Mouse (Mus musculus): Measurements from ENCODE around the gene Furin. TPM values are rescaled to one million over a fixed set of nuclear protein-coding genes. Genes with fewer than 3 reads are reported as not detected.
A peak's percentile ranks its signal among the peaks of the same experiment; 100 is the strongest.

The Furin gene
- total and polyA plus RNA-seq, 3 experiments = 1.5 to 20.9 (median 13.5) TPM

DNA sequence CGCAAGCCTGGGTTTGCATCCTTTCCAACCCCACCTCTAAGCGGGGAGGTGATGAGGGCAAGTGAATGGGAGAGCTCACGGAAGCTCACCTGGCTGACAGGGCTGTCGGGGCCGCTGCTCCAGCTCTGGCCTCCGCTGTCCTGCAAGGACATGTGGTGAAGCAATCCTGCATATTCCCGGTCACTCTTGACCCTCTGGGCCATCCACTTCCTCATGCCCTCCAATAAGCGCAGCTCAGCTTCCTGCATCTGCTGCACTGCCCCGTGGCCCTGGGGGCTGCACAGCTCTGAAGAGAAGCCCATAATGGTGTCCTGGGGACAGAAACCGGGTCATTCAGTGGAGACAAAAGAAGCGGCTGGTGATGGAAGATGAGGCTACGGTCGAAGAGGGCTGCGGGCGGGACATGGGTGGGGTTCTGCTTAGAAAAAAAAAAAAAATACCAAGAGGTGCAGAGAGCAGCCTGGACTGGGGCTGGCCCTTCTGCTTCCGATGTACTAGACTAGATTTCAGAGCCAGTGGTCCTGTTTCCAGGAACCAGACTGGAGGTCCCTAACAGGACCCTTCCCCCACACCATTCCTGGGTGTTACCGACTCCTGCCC, 18.1 kb downstream of the Furin start:
- H3K9ac ChIP-seq (ENCODE audit: insufficient read depth, low read depth) = peak overlapping the region; percentile 37
- in situ Hi-C loops (cut with MboI; ENCODE audit: low pct_ligation_motif_present, low pct_unique_long_range_greater_than_20kb, low sequenced_read_pairs) (loop anchor here (5.0 to 25.0 kb wide), 2 partner anchors 195 to 450 kb away; partner anchors contain the start of gene Iqgap1), dilution Hi-C loops (cut with MboI; ENCODE audit: extremely low pct_ligation_motif_present, extremely low pct_unique_long_range_greater_than_20kb, low sequenced_read_pairs) (loop anchor here (25.0 kb wide), 1 partner anchor 175 kb away; no protein-coding TSS in a partner anchor)
- peak overlapping the region; percentile 68 for H3K4me2 ChIP-seq (ENCODE audit: insufficient read depth, low read depth, poor library complexity, severe bottlenecking)
- peaks cover 43 to 60% of the 10 kb centered on the region in 2 experiments for H3K36me3 ChIP-seq (replicated peaks in 1 of 2; ENCODE audit: control insufficient read depth in 1 of 2, insufficient read depth in 1 of 2, low read length in 1 of 2)
- H3K4me3 ChIP-seq (replicated peaks in 1 of 3; ENCODE audit: low read depth in 2 of 3, low read length in 2 of 3, poor library complexity in 1 of 3) = peak overlapping the region; percentile 47 to 57 (median 47)
- TF ChIP-seq ELF1 (IDR thresholded peaks at IDR 0.05; ENCODE audit: low read depth, low read length) = 0 out of 2 replicates have a peak, but pooled peaks have one; percentile 23
- 0 out of 2 replicates have a peak, but pooled peaks have one; percentile 1 for TF ChIP-seq BHLHE40 (IDR thresholded peaks at IDR 0.05; ENCODE audit: low read depth, low read length)
- peak; percentile 67 for TF ChIP-seq ZNF384 (IDR thresholded peaks at IDR 0.05; ENCODE audit: low read depth, low read length)
- TF ChIP-seq TBP (conservative IDR thresholded peaks at IDR 0.05; ENCODE audit: low read depth, low read length) = no peak
- H3K27ac ChIP-seq (ENCODE audit: insufficient read depth, low read depth) = peak overlapping the region; percentile 46; the same call in 1 of the 2 replicates
- DNase-seq (ENCODE audit: extremely low read depth) = peak; percentile 22
- no peaks in the 10 kb centered on the region for H3K79me2 ChIP-seq (replicated peaks; ENCODE audit: control insufficient read depth, extremely low read depth, insufficient read depth, poor library complexity, severe bottlenecking)
- H3K9me3 ChIP-seq (replicated peaks; ENCODE audit: low read length) = no peaks in the 10 kb centered on the region
- H3K4me1 ChIP-seq (ENCODE audit: control insufficient read depth in 1 of 2, insufficient read depth in 2 of 2) = peaks cover 3 to 28% of the 10 kb centered on the region in 2 experiments; a peak in 3 of 4 replicates
- H3K27me3 ChIP-seq (replicated peaks) = no peaks in the 10 kb centered on the region

DNA sequence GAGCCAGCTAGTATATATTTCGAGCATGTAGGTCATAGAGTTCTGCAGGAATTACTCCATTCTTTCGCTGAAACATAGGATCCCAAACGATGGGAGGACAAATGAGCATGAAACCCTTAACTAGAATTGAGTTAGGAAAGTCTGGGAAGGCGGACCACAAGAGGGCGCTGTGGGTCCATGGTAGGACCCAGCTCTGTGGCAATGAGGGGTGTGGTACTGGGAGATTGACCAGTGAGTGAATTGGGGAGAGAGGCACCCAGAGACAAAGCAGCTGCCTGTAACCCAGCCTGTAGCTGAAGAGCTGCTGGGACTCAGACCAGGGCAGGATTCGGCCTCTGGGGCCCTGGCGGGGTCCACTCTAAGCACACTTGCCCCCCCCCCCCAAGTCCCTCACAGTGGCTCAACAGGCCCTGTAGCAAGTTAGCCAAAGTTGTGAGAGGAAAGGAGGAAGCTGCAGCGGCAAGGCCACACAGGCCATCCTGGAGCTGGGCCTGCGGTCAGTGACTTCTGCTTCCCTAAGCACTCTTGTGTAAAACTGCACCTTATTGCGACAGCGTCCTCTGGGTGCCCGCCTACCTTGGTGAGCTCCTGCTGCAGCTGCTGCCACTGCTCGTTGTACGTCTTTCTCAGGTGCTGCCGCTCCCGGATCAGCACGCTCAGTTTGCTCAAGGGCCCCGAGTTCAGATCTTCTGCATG, 18.9 kb downstream of the Furin start:
- Histone ChIP-seq H3K27me3 (replicated peaks) (no peaks in the 10 kb centered on the region), H3K9me3 (replicated peaks; ENCODE audit: low read length) (no peaks in the 10 kb centered on the region), H3K4me2 (ENCODE audit: insufficient read depth, low read depth, poor library complexity, severe bottlenecking) (peak overlapping the region; percentile 68), H3K4me1 (ENCODE audit: control insufficient read depth in 1 of 2, insufficient read depth in 2 of 2) (peaks cover 3 to 28% of the 10 kb centered on the region in 2 experiments; a peak in 3 of 4 replicates), H3K36me3 (replicated peaks in 1 of 2; ENCODE audit: control insufficient read depth in 1 of 2, insufficient read depth in 1 of 2, low read length in 1 of 2) (peaks cover 41 to 60% of the 10 kb centered on the region in 2 experiments), H3K27ac (ENCODE audit: insufficient read depth, low read depth) (peak overlapping the region; percentile 46; the same call in 1 of the 2 replicates), H3K79me2 (replicated peaks; ENCODE audit: control insufficient read depth, extremely low read depth, insufficient read depth, poor library complexity, severe bottlenecking) (no peaks in the 10 kb centered on the region), H3K9ac (ENCODE audit: insufficient read depth, low read depth) (peak overlapping the region; percentile 37; the same call in 1 of the 2 replicates), H3K4me3 (replicated peaks in 1 of 3; ENCODE audit: low read depth in 2 of 3, low read length in 2 of 3, poor library complexity in 1 of 3) (peak overlapping the region; percentile 47 to 57 (median 47))
- dilution Hi-C loops (cut with MboI; ENCODE audit: extremely low pct_ligation_motif_present, extremely low pct_unique_long_range_greater_than_20kb, low sequenced_read_pairs) (loop anchor here (25.0 kb wide), 1 partner anchor 176 kb away; no protein-coding TSS in a partner anchor), in situ Hi-C loops (cut with MboI; ENCODE audit: low pct_ligation_motif_present, low pct_unique_long_range_greater_than_20kb, low sequenced_read_pairs) (loop anchor here (5.0 to 25.0 kb wide), 2 partner anchors 196 to 451 kb away; partner anchors contain the start of gene Iqgap1)
- DNase-seq (ENCODE audit: extremely low read depth) = peak; percentile 87
- peak; percentile 55 for TF ChIP-seq ZC3H11A (IDR thresholded peaks at IDR 0.05; ENCODE audit: low read depth, low read length)
- TF ChIP-seq SIN3A (IDR thresholded peaks at IDR 0.05; ENCODE audit: low read length) = peak; percentile 50; the same call in 1 of the 2 replicates
- no peak for TF ChIP-seq E2F4 (IDR thresholded peaks at IDR 0.05; ENCODE audit: insufficient replicate concordance, low read depth, low read length)
- 0 out of 2 replicates have a peak, but pooled peaks have one; percentile 28 for TF ChIP-seq ZMIZ1 (IDR thresholded peaks at IDR 0.05; ENCODE audit: low read depth, low read length)
- TF ChIP-seq MAZ (IDR thresholded peaks at IDR 0.05; ENCODE audit: low read depth, low read length) = 0 out of 2 replicates have a peak, but pooled peaks have one; percentile 18
- peak; percentile 83 to 97 for TF ChIP-seq CTCF (conservative IDR thresholded peaks at IDR 0.05 in 1 of 2, IDR thresholded peaks at IDR 0.05 in 1 of 2; ENCODE audit: low read depth in 2 of 2, low read length in 2 of 2)
- peak; percentile 99 for TF ChIP-seq RAD21 (IDR thresholded peaks at IDR 0.05; ENCODE audit: low read depth, low read length)
- TF ChIP-seq EP300 (IDR thresholded peaks at IDR 0.05; ENCODE audit: low read length) = no peak
- TF ChIP-seq BHLHE40 (IDR thresholded peaks at IDR 0.05; ENCODE audit: low read depth, low read length) = 0 out of 2 replicates have a peak, but pooled peaks have one; percentile 8
- no peak for TF ChIP-seq ZNF384 (IDR thresholded peaks at IDR 0.05; ENCODE audit: low read depth, low read length)
- TF ChIP-seq MXI1 (IDR thresholded peaks at IDR 0.05; ENCODE audit: low read depth, low read length) = peak; percentile 51; the same call in 1 of the 2 replicates
- peak; percentile 94 for TF ChIP-seq SMC3 (IDR thresholded peaks at IDR 0.05; ENCODE audit: low read depth, low read length)
